Mouse (Mus musculus): ENCODE measurements around the gene Katnb1. TPM values are rescaled to one million over a fixed set of nuclear protein-coding genes. Genes with fewer than 3 reads are reported as not detected.

Katnb1 gene
- polyA plus RNA-seq, 1 experiment from 2014 or later: 23.6 TPM

DNA sequence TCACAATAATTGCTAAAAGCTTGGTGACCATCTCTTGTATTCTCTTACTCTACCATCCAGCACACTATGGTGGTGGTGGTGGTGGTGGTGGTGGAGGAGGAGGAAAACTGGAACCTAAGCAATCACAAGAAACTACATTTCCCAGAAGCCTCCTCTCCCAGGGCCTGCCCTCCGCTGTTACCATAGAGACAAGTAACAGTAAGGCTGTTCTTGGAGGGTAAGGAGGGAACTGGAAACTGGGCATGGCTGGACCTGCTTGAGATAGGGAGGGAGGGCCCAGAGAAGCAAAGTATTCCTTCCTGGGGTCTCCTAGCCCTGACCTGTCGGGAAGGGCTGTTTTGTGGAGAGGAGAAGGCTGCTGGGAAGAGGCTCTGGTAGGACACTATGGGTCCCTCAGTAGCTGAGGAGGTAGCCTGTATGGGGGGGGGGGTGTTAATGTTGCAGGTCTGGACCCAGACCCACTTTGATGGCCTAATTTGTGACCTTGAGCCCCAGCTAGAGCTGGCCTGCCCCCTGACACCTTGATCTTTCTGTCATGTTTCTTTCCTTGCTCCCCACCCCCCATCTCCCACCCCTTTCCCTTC, 26.0 kb upstream of the Katnb1 start, which contains the start of gene Drc7:
TSS of gene Drc7 (plus strand) at position 177 of the 584 bp plus-strand sequence.
- H3K4me1 ChIP-seq (replicated peaks; ENCODE audit: control insufficient read depth, insufficient read depth, low read length): no peaks in the 10 kb centered on the region
- no peak within 1 kb of the TSS for H3K27ac ChIP-seq (ENCODE audit: low read length)
- no peaks in the 10 kb centered on the region for H3K36me3 ChIP-seq (ENCODE audit: control insufficient read depth, insufficient read depth, low read length)
- no peaks in the 10 kb centered on the region for H3K27me3 ChIP-seq (ENCODE audit: control insufficient read depth, insufficient read depth, low read depth, low read length)
- H3K4me2 ChIP-seq (ENCODE audit: low read depth, low read length): no peak within 1 kb of the TSS
- no peak within 1 kb of the TSS for H3K4me3 ChIP-seq (ENCODE audit: low read length)
- ATAC-seq (ENCODE audit: low read depth): peak; percentile 76
- no peaks in the 10 kb centered on the region for H3K9me3 ChIP-seq (ENCODE audit: control insufficient read depth, low read length)
- H3K9ac ChIP-seq (ENCODE audit: low read length): no peak within 1 kb of the TSS
- 30% methylated on average over 2 of the region's 2 CpGs for WGBS

GRCm38 (mm10) chr8:95056414-95056813, 24.6 kb upstream of the Katnb1 start:
- H3K9ac ChIP-seq (ENCODE audit: low read length): no peak overlapping the region
- WGBS: 78% methylated on average over 5 of the region's 5 CpGs
- ATAC-seq (ENCODE audit: low read depth): no peak
- H3K27me3 ChIP-seq (ENCODE audit: control insufficient read depth, insufficient read depth, low read depth, low read length): no peaks in the 10 kb centered on the region
- H3K9me3 ChIP-seq (ENCODE audit: control insufficient read depth, low read length): no peaks in the 10 kb centered on the region
- no peaks in the 10 kb centered on the region for H3K36me3 ChIP-seq (ENCODE audit: control insufficient read depth, insufficient read depth, low read length)
- no peak overlapping the region for H3K4me3 ChIP-seq (ENCODE audit: low read length)
- H3K4me1 ChIP-seq (replicated peaks; ENCODE audit: control insufficient read depth, insufficient read depth, low read length): no peaks in the 10 kb centered on the region
- no peak overlapping the region for H3K4me2 ChIP-seq (ENCODE audit: low read depth, low read length)
- no peak overlapping the region for H3K27ac ChIP-seq (ENCODE audit: low read length)

- ATAC-seq (ENCODE audit: low read depth): no peak
- no peak overlapping the region for H3K4me3 ChIP-seq (ENCODE audit: low read length)
- WGBS: 64% methylated on average over 6 of the region's 6 CpGs
These were observed 22.3 kb upstream of the Katnb1 start for GRCm38 (mm10) chr8:95058661-95059060.

GRCm38 (mm10) chr8:95059812-95060533, 21.0 kb upstream of the Katnb1 start:
- H3K9me3 ChIP-seq (ENCODE audit: control insufficient read depth, low read length): no peaks in the 10 kb centered on the region
- no peaks in the 10 kb centered on the region for H3K36me3 ChIP-seq (ENCODE audit: control insufficient read depth, insufficient read depth, low read length)
- no peak for ATAC-seq (ENCODE audit: low read depth)
- no peaks in the 10 kb centered on the region for H3K27me3 ChIP-seq (ENCODE audit: control insufficient read depth, insufficient read depth, low read depth, low read length)
- no peak overlapping the region for H3K9ac ChIP-seq (ENCODE audit: low read length)
- H3K4me3 ChIP-seq (ENCODE audit: low read length): no peak overlapping the region
- no peak overlapping the region for H3K27ac ChIP-seq (ENCODE audit: low read length)
- 31% methylated on average over 6 of the region's 6 CpGs for WGBS
- H3K4me2 ChIP-seq (ENCODE audit: low read depth, low read length): no peak overlapping the region
- no peaks in the 10 kb centered on the region for H3K4me1 ChIP-seq (replicated peaks; ENCODE audit: control insufficient read depth, insufficient read depth, low read length)

More at GRCm38 (mm10) chr8:95058661-95059060, 22.3 kb upstream of the Katnb1 start:
- Histone ChIP-seq H3K4me1 (replicated peaks; ENCODE audit: control insufficient read depth, insufficient read depth, low read length) (no peaks in the 10 kb centered on the region), H3K27ac (ENCODE audit: low read length) (no peak overlapping the region), H3K27me3 (ENCODE audit: control insufficient read depth, insufficient read depth, low read depth, low read length) (no peaks in the 10 kb centered on the region), H3K9me3 (ENCODE audit: control insufficient read depth, low read length) (no peaks in the 10 kb centered on the region), H3K36me3 (ENCODE audit: control insufficient read depth, insufficient read depth, low read length) (no peaks in the 10 kb centered on the region), H3K9ac (ENCODE audit: low read length) (no peak overlapping the region), H3K4me2 (ENCODE audit: low read depth, low read length) (no peak overlapping the region)

DNA sequence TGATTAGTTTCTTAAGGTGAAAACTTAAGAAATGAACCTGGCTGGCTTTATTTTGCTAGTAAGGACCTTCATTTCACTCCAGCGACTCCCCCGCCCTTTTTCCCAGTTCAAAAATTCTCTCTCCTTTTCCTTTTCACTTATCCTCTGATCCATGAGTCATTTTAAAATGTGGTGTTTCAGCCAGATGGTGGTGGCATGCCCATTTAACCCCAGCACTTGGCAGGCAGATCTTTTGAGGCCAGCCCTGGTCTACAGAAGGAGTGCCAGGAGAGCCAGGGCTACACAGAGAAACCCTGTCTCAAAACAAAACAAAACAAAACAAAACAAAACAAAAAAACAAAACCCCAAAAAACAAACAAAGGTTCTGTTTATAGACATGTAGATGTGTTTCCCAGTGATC, 16.5 kb upstream of the Katnb1 start:
- Histone ChIP-seq H3K27me3 (ENCODE audit: control insufficient read depth, insufficient read depth, low read depth, low read length) (no peaks in the 10 kb centered on the region), H3K9me3 (ENCODE audit: control insufficient read depth, low read length) (no peaks in the 10 kb centered on the region), H3K9ac (ENCODE audit: low read length) (no peak overlapping the region), H3K36me3 (ENCODE audit: control insufficient read depth, insufficient read depth, low read length) (no peaks in the 10 kb centered on the region), H3K4me3 (ENCODE audit: low read length) (no peak overlapping the region), H3K4me1 (replicated peaks; ENCODE audit: control insufficient read depth, insufficient read depth, low read length) (no peaks in the 10 kb centered on the region), H3K27ac (ENCODE audit: low read length) (no peak overlapping the region), H3K4me2 (ENCODE audit: low read depth, low read length) (no peak overlapping the region)
- WGBS: 89% methylated on average over 2 of the region's 2 CpGs
- ATAC-seq (ENCODE audit: low read depth): no peak

GRCm38 (mm10) chr8:95067582-95067981, 13.4 kb upstream of the Katnb1 start:
- no peaks in the 10 kb centered on the region for H3K9me3 ChIP-seq (ENCODE audit: control insufficient read depth, low read length)

GRCm38 (mm10) chr8:95075504-95075903, 5.5 kb upstream of the Katnb1 start:
- H3K36me3 ChIP-seq (ENCODE audit: control insufficient read depth, insufficient read depth, low read length): no peaks in the 10 kb centered on the region
- H3K27ac ChIP-seq (ENCODE audit: low read length): no peak overlapping the region
- no peak overlapping the region for H3K4me2 ChIP-seq (ENCODE audit: low read depth, low read length)
- H3K9me3 ChIP-seq (ENCODE audit: control insufficient read depth, low read length): no peaks in the 10 kb centered on the region
- H3K9ac ChIP-seq (ENCODE audit: low read length): no peak overlapping the region
- ATAC-seq (ENCODE audit: low read depth): no peak
- H3K27me3 ChIP-seq (ENCODE audit: control insufficient read depth, insufficient read depth, low read depth, low read length): no peaks in the 10 kb centered on the region
- 54% methylated on average over 3 of the region's 3 CpGs for WGBS
- H3K4me1 ChIP-seq (replicated peaks; ENCODE audit: control insufficient read depth, insufficient read depth, low read length): 0 out of 2 replicates have a peak, but pooled peaks cover 2% of the 10 kb centered on the region
- H3K4me3 ChIP-seq (ENCODE audit: low read length): no peak overlapping the region

More at GRCm38 (mm10) chr8:95067582-95067981, 13.4 kb upstream of the Katnb1 start:
- Histone ChIP-seq H3K27ac (ENCODE audit: low read length) (no peak overlapping the region), H3K4me2 (ENCODE audit: low read depth, low read length) (no peak overlapping the region), H3K27me3 (ENCODE audit: control insufficient read depth, insufficient read depth, low read depth, low read length) (no peaks in the 10 kb centered on the region), H3K9ac (ENCODE audit: low read length) (no peak overlapping the region), H3K4me1 (replicated peaks; ENCODE audit: control insufficient read depth, insufficient read depth, low read length) (no peaks in the 10 kb centered on the region), H3K4me3 (ENCODE audit: low read length) (no peak overlapping the region), H3K36me3 (ENCODE audit: control insufficient read depth, insufficient read depth, low read length) (no peaks in the 10 kb centered on the region)
- no peak for ATAC-seq (ENCODE audit: low read depth)
- WGBS: 40% methylated on average over 3 of the region's 3 CpGs

DNA sequence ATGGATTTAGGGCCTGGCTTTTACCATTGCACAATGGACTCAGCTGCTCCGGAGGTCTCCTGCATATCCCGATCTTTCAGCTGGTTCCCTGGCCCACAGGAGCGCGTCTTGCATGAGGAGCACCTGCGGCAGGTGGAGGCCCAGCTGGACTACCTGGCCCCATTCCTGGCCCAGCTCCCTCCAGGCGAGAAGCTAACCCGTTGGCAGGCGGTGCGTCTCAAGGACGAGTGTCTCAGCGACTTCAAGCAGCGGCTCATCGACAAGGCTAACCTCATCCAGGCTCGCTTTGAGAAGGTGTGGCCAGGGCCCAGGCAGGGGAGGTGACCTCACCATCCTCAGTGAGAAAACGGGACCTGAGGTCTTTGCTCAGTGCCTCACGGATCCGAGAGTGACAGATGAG, 4.8 kb upstream of the Katnb1 start:
- no peak overlapping the region for H3K4me3 ChIP-seq (ENCODE audit: low read length)
- H3K4me1 ChIP-seq (replicated peaks; ENCODE audit: control insufficient read depth, insufficient read depth, low read length): 0 out of 2 replicates have a peak, but pooled peaks cover 2% of the 10 kb centered on the region
- no peak for ATAC-seq (ENCODE audit: low read depth)
- H3K4me2 ChIP-seq (ENCODE audit: low read depth, low read length): no peak overlapping the region
- no peak overlapping the region for H3K9ac ChIP-seq (ENCODE audit: low read length)
- no peaks in the 10 kb centered on the region for H3K36me3 ChIP-seq (ENCODE audit: control insufficient read depth, insufficient read depth, low read length)
- no peaks in the 10 kb centered on the region for H3K27me3 ChIP-seq (ENCODE audit: control insufficient read depth, insufficient read depth, low read depth, low read length)
- 64% methylated on average over 17 of the region's 17 CpGs for WGBS
- no peaks in the 10 kb centered on the region for H3K9me3 ChIP-seq (ENCODE audit: control insufficient read depth, low read length)
- H3K27ac ChIP-seq (ENCODE audit: low read length): no peak overlapping the region

DNA sequence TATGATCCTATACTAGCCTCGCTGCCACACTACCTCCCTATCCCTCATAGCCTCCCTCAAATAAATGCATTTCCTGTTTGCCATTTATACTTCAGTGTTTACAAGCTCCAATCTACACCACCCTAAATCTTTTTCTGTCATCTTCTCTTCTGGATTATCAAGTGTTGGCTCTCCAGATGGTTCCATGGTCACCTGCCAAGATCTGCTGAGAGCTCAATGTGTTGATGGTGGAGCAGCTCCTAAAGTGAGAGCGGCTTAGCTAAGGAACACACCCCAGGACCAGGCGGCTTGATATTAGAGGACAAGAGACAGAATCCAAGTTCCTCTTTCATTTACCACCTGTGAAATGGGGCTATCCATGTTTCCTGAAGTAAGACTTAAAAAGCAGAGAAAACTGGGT, 2.9 kb upstream of the Katnb1 start:
- no peak for ATAC-seq (ENCODE audit: low read depth)
- no peaks in the 10 kb centered on the region for H3K36me3 ChIP-seq (ENCODE audit: control insufficient read depth, insufficient read depth, low read length)
- H3K9ac ChIP-seq (ENCODE audit: low read length): no peak overlapping the region
- H3K4me3 ChIP-seq (ENCODE audit: low read length): no peak overlapping the region
- no peaks in the 10 kb centered on the region for H3K27me3 ChIP-seq (ENCODE audit: control insufficient read depth, insufficient read depth, low read depth, low read length)
- H3K4me2 ChIP-seq (ENCODE audit: low read depth, low read length): no peak overlapping the region
- H3K4me1 ChIP-seq (replicated peaks; ENCODE audit: control insufficient read depth, insufficient read depth, low read length): peaks cover 10% of the 10 kb centered on the region
- H3K9me3 ChIP-seq (ENCODE audit: control insufficient read depth, low read length): no peaks in the 10 kb centered on the region
- whole genome bisulfite sequencing: 75% methylated on average over 3 of the region's 3 CpGs
- no peak overlapping the region for H3K27ac ChIP-seq (ENCODE audit: low read length)

Measured in lung, embryonic 16.5 days (tissue).